Mouse (Mus musculus): ENCODE measurements around the gene Secisbp2l. TPM values are rescaled to one million over a fixed set of nuclear protein-coding genes. Genes with fewer than 3 reads are reported as not detected.

Gene Secisbp2l
- total and polyA plus RNA-seq, 2 experiments from 2014 or later, result 29.8 to 65.6 TPM

DNA sequence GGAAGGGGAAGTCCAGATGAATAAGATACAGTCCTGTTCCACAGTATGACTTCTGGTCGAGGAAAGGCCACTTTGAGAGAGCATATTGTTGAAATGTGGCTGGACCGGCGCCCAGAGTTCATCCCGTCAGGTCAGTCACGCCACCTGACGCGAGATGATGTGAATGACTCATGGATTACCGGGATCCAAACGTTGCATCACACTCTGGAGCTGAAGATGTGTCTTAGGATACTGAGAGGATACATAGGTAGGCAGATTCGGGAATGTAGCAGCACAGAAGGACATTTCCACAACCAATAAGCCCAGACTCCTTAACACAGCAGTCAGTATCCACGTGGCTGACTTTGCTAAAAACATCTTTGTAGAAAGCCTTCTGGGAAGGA, 10.2 kb upstream of the Secisbp2l start:
- DNase-seq, result no peak
- Histone ChIP-seq H3K27ac (ENCODE audit: low read depth, low read length) (no peak overlapping the region), H3K4me3 (ENCODE audit: low read depth, low read length) (no peak overlapping the region), H3K4me1 (ENCODE audit: insufficient read depth) (no peaks in the 10 kb centered on the region), H3K9me3 (ENCODE audit: low read length) (no peaks in the 10 kb centered on the region), H3K36me3 (ENCODE audit: insufficient read depth) (no peaks in the 10 kb centered on the region), H3K27me3 (ENCODE audit: insufficient read depth, low read length) (no peaks in the 10 kb centered on the region), H3K4me2 (ENCODE audit: low read depth) (no peak overlapping the region), H3K9ac (no peak overlapping the region)
- no peak for TF ChIP-seq CTCF (IDR thresholded peaks at IDR 0.05; ENCODE audit: low read depth)
- ATAC-seq, result no peak
- WGBS, result 84% methylated on average over 11 of the region's 11 CpGs

DNA sequence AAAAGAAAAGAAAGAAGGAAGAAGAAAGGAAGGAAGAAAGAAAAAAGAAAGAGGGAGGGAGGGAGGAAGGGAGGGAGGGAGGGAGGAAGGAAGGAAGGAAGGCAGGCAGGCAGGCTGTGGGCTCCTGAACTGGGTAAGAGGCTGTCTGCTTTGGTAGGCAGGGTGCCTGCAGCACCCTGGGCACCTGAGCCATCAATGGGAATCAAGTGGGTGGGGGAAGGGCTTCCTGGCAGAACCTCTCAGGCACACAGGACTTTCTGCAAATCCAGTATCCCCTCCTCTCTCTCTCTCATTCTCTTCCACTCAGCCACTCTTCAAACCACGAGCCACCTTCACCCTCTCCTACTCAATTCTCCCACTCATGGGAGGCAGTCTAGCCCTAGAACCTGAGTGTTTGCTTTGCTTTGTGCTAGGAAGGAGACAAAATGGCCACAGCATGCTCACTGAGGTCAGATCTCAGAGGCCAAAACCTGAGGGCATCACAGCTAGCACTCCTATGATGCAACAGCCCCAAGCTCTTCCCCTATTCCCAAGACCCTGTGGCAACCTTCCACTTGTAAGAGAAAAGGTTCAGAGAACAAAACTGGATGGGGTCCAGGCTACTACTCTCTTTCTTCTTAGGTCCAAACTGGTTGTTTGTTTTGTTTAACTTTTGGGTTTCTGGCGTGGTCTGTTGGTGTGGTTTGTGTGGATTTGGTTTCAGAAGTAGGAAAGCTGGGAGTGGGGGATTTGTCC, 9.6 kb upstream of the Secisbp2l start:
- Histone ChIP-seq H3K36me3 (ENCODE audit: insufficient read depth) (no peaks in the 10 kb centered on the region), H3K27ac (ENCODE audit: low read depth, low read length) (no peak overlapping the region), H3K4me2 (ENCODE audit: low read depth) (no peak overlapping the region), H3K9ac (no peak overlapping the region), H3K9me3 (ENCODE audit: low read length) (no peaks in the 10 kb centered on the region), H3K4me3 (ENCODE audit: low read depth, low read length) (no peak overlapping the region), H3K4me1 (ENCODE audit: insufficient read depth) (no peaks in the 10 kb centered on the region), H3K27me3 (ENCODE audit: insufficient read depth, low read length) (no peaks in the 10 kb centered on the region)
- no peak for ATAC-seq
- TF ChIP-seq CTCF (IDR thresholded peaks at IDR 0.05; ENCODE audit: low read depth), result no peak
- WGBS, result 65% methylated on average over 2 of the region's 2 CpGs
- DNase-seq, result no peak

DNA sequence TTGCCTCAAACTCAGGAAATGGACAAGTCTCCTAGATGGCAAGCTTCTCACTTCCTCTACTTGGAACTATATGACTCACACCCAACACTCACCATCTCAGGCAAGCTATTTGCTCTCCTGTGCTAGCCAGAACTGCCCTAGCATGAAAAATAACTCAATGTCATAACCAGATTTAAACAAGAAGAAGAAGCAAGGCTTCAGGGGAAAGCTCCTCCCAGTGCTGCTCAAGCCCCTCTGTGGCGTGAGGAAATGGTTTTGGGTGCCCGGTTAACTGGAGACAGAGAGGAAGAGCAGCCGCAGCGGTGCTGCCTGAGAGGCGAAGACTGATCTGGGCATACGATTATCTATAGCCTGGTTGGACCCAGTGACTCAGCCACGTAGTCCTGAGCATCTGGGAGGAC, 8.8 kb upstream of the Secisbp2l start:
- Histone ChIP-seq H3K36me3 (ENCODE audit: insufficient read depth) (no peaks in the 10 kb centered on the region), H3K4me1 (ENCODE audit: insufficient read depth) (no peaks in the 10 kb centered on the region), H3K4me2 (ENCODE audit: low read depth) (no peak overlapping the region), H3K27ac (ENCODE audit: low read depth, low read length) (no peak overlapping the region), H3K27me3 (ENCODE audit: insufficient read depth, low read length) (no peaks in the 10 kb centered on the region), H3K9me3 (ENCODE audit: low read length) (no peaks in the 10 kb centered on the region), H3K9ac (no peak overlapping the region), H3K4me3 (ENCODE audit: low read depth, low read length) (no peak overlapping the region)
- 78% methylated on average over 7 of the region's 7 CpGs for WGBS
- no peak for DNase-seq
- TF ChIP-seq CTCF (IDR thresholded peaks at IDR 0.05; ENCODE audit: low read depth), result no peak
- ATAC-seq, result no peak

DNA sequence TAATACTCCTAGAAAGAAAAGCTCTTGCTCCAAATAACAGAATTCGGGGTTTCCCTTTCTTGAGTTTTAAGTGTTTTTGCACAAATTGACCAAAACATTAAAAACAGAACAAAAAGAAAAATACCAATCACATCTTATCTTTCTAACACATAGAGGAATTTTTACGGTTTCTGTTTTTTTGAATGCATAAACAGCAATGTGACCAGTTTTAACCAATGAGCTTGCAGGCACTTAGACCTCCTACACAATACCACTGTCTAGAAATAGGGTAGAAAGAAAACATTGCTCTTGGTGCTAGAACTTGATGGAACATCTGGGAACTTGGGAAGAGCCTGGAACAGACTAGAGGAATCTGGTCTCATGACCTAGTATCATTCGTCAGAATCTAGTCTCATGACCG, 7.6 kb upstream of the Secisbp2l start:
- 95% methylated on average over 4 of the region's 4 CpGs for WGBS

DNA sequence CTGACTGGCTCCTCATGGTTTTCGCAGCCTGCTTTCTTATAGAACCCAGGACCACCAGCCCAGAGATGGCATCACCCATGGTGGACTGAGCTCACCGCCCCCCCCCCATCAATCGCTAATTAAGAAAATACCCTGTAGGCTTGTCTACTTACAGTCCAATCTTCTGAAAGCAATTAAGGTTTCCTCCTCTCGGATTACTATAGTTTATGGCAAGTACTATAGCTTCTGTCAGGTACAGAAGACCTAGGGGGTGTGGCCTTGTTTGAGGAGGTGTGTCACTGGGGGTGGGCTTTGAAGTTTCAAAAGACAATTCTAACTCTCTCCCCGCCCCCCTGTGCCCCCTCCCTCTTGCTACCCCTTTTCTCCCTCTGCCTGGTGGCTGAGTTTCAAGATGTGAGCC, 6.6 kb upstream of the Secisbp2l start:
- no peak overlapping the region for H3K9ac ChIP-seq
- no peak overlapping the region for H3K4me3 ChIP-seq (ENCODE audit: low read depth, low read length)
- no peaks in the 10 kb centered on the region for H3K9me3 ChIP-seq (ENCODE audit: low read length)
- H3K4me1 ChIP-seq (ENCODE audit: insufficient read depth), result no peaks in the 10 kb centered on the region
- H3K4me2 ChIP-seq (ENCODE audit: low read depth), result no peak overlapping the region
- ATAC-seq, result no peak
- 70% methylated on average over 5 of the region's 5 CpGs for WGBS
- DNase-seq, result no peak
- no peak for TF ChIP-seq CTCF (IDR thresholded peaks at IDR 0.05; ENCODE audit: low read depth)
- no peak overlapping the region for H3K27ac ChIP-seq (ENCODE audit: low read depth, low read length)
- no peaks in the 10 kb centered on the region for H3K27me3 ChIP-seq (ENCODE audit: insufficient read depth, low read length)
- H3K36me3 ChIP-seq (ENCODE audit: insufficient read depth), result no peaks in the 10 kb centered on the region

More for the DNA sequence above, 7.6 kb upstream of the Secisbp2l start:
- H3K9me3 ChIP-seq (ENCODE audit: low read length), result no peaks in the 10 kb centered on the region
- H3K27ac ChIP-seq (ENCODE audit: low read depth, low read length), result no peak overlapping the region
- DNase-seq, result no peak
- ATAC-seq, result no peak
- H3K4me3 ChIP-seq (ENCODE audit: low read depth, low read length), result no peak overlapping the region
- no peaks in the 10 kb centered on the region for H3K4me1 ChIP-seq (ENCODE audit: insufficient read depth)
- no peak for TF ChIP-seq CTCF (IDR thresholded peaks at IDR 0.05; ENCODE audit: low read depth)
- no peaks in the 10 kb centered on the region for H3K27me3 ChIP-seq (ENCODE audit: insufficient read depth, low read length)
- H3K9ac ChIP-seq, result no peak overlapping the region
- no peaks in the 10 kb centered on the region for H3K36me3 ChIP-seq (ENCODE audit: insufficient read depth)
- no peak overlapping the region for H3K4me2 ChIP-seq (ENCODE audit: low read depth)

DNA sequence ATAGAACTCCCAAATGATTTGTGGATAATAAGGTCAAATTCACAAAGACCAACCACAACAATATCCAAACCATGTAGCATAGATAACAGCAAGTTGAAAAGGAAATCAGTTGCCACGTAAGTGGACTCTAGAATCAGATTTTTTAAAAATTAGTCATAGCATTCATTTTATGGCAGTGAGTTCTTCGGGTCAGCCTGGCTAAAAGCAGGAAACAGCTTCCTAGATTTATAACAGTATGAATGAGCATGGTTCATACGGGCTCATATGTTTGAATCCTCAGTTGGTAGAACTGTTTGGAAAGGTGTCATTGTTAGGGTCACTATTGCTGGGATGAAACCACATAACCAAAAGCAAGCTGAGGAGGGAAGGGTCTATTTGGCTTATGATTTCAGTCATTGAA, 6.1 kb upstream of the Secisbp2l start:
- WGBS, result 89% methylated on average over 3 of the region's 3 CpGs
- Histone ChIP-seq H3K4me2 (ENCODE audit: low read depth) (no peak overlapping the region), H3K9ac (no peak overlapping the region), H3K4me1 (ENCODE audit: insufficient read depth) (no peaks in the 10 kb centered on the region), H3K9me3 (ENCODE audit: low read length) (no peaks in the 10 kb centered on the region), H3K36me3 (ENCODE audit: insufficient read depth) (no peaks in the 10 kb centered on the region), H3K4me3 (ENCODE audit: low read depth, low read length) (no peak overlapping the region), H3K27me3 (ENCODE audit: insufficient read depth, low read length) (no peaks in the 10 kb centered on the region), H3K27ac (ENCODE audit: low read depth, low read length) (no peak overlapping the region)
- no peak for TF ChIP-seq CTCF (IDR thresholded peaks at IDR 0.05; ENCODE audit: low read depth)
- ATAC-seq (no peak), DNase-seq (no peak)

DNA sequence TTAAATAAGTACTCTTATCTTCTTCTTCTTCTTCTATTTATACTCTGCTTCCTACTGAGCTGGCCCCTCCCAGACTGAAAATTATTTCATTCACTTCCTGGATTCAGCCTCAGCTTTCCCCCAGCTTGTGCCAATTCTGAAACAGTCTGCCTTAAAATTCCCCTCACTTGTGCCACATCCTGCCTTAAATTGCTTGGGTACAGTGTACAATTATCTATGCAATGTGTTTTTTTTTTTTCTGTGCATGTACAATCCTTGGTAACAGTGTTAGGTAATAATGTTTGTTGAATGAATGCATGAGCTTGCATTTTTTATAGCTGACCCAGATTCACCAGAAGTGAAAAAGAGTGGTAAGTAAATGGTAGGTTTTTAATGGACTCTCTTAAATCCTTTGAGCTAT, 5.7 kb upstream of the Secisbp2l start:
- Histone ChIP-seq H3K27ac (ENCODE audit: low read depth, low read length) (no peak overlapping the region), H3K4me3 (ENCODE audit: low read depth, low read length) (no peak overlapping the region), H3K36me3 (ENCODE audit: insufficient read depth) (no peaks in the 10 kb centered on the region), H3K9ac (no peak overlapping the region), H3K27me3 (ENCODE audit: insufficient read depth, low read length) (no peaks in the 10 kb centered on the region), H3K4me1 (ENCODE audit: insufficient read depth) (no peaks in the 10 kb centered on the region), H3K9me3 (ENCODE audit: low read length) (no peaks in the 10 kb centered on the region), H3K4me2 (ENCODE audit: low read depth) (no peak overlapping the region)
- no peak for TF ChIP-seq CTCF (IDR thresholded peaks at IDR 0.05; ENCODE audit: low read depth)
- ATAC-seq (no peak), DNase-seq (no peak)
